Mouse (Mus musculus) bone marrow, adult 2 months (tissue): ENCODE measurements at regions not wholly inside any gene's neighbourhood (a gene's known extent, or its start where the extent isn't known, plus 50 kb on each side); places are given as distances from the start of the nearest gene placed in this dataset.

Source experiments
- CTCF ChIP-seq: fragments of 200-500 bp; IDR thresholded peaks from 2 replicates; pipeline ENCODE4 v1.5.1; 2011; ENCODE audit warnings: low read length, control low read depth; ENCODE audit not compliant: control insufficient read depth, insufficient read depth
- POLR2A ChIP-seq: fragments of 200-500 bp; IDR thresholded peaks from 2 replicates; pipeline ENCODE4 v1.6.1; 2011; ENCODE audit warnings: low read depth, mild to moderate bottlenecking, control low read depth, low read length, borderline replicate concordance; ENCODE audit not compliant: control insufficient read depth

GRCm38 (mm10) chr15:63400445-63400844 is 444.5 kb downstream of the Gsdmc2 start:
- TF ChIP-seq POLR2A (no peak), CTCF (no peak)
